28 mouse cellular contexts compared by ENCODE assay signal in genomic region chrX:20221486-20221885, GRCm38 (mm10).
A peak's percentile ranks its signal among the peaks of the same experiment; 100 is the strongest.
DNase-seq lines count a peak whose midpoint lies in the region; ATAC-seq lines count a peak whose summit lies in the region.
"Had no signal": no experiment of that assay in that cellular context is flagged by ENCODE, and none has a peak within 500 bp of the region (broad histone marks: within the 10 kb centered on the region; RNA-seq: fewer than 3 reads in every experiment).

No protein-coding gene starts in this region.

- H3K36me3 ChIP-seq in forebrain, embryonic 13.5 days (ENCODE audit: poor library complexity, severe bottlenecking), result no peaks in the 10 kb centered on the region
- H3K36me3 ChIP-seq: embryonic facial prominence, embryonic 10.5 days; embryonic facial prominence, embryonic 13.5 days; forebrain, embryonic 12.5 days; heart, embryonic 10.5 days; heart, embryonic 13.5 days had no signal

- 95% methylated on average over 2 of the region's 2 CpGs for WGBS in forebrain, embryonic 13.5 days

- H3K27me3 ChIP-seq in forebrain, embryonic 13.5 days, result no peaks in the 10 kb centered on the region
- H3K27me3 ChIP-seq: embryonic facial prominence, embryonic 13.5 days; forebrain, embryonic 12.5 days; heart, embryonic 13.5 days had no signal

- H3K4me2 ChIP-seq in forebrain, embryonic 13.5 days, result no peak overlapping the region
- H3K4me2 ChIP-seq: embryonic facial prominence, embryonic 13.5 days; forebrain, embryonic 12.5 days; heart, embryonic 13.5 days; hindbrain, embryonic 14.5 days had no signal

- ATAC-seq in common myeloid progenitor, adult 5-6 weeks (replicated peaks; ENCODE audit: low read depth, poor library complexity, severe bottlenecking), result peak; percentile 54; the same call in 1 of the 2 replicates
- peak; percentile 59 for ATAC-seq in megakaryocyte, adult 5-6 weeks (ENCODE audit: poor library complexity, severe bottlenecking)
- ATAC-seq in forebrain, embryonic 13.5 days, result no peak
- ATAC-seq: forebrain, embryonic 16.5 days; hindbrain, postnatal 0 days; inflammation-experienced regulatory T-cells, adult 6 months; intestine, embryonic 16.5 days had no signal

- H3K4me3 ChIP-seq in forebrain, embryonic 13.5 days, result no peak overlapping the region
- H3K4me3 ChIP-seq: embryonic facial prominence, embryonic 10.5 days; embryonic facial prominence, embryonic 13.5 days; erythroblast, embryonic 14.5 days; forebrain, embryonic 12.5 days; gastrocnemius, adult 2 months; heart, adult 2 months; heart, embryonic 10.5 days; heart, embryonic 13.5 days had no signal

- H3K9me3 ChIP-seq in forebrain, embryonic 13.5 days (replicated peaks), result no peaks in the 10 kb centered on the region
- H3K9me3 ChIP-seq: embryonic facial prominence, embryonic 10.5 days; embryonic facial prominence, embryonic 13.5 days; forebrain, embryonic 12.5 days; heart, embryonic 10.5 days; heart, embryonic 13.5 days had no signal

- DNase-seq in A20 (ENCODE audit: low read depth, low spot score), result peak; percentile 12
- DNase-seq in retina, postnatal 1 day, result no peak
- DNase-seq in cerebellum, adult 9-11 months, result no peak
- DNase-seq: adrenal gland, adult 2 months; adrenal gland, postnatal 14 days; cerebellum, adult 18-20 months; cerebellum, adult 9-10 months; cerebellum, postnatal 25 days; embryo, embryonic 11 days; gastrocnemius, adult 2 months; gastrocnemius, postnatal 14 days; heart, adult 2 months; heart, postnatal 14 days; heart, postnatal 4 days had no signal

- H3K27ac ChIP-seq in forebrain, embryonic 13.5 days, result no peak overlapping the region
- H3K27ac ChIP-seq: embryonic facial prominence, embryonic 10.5 days; embryonic facial prominence, embryonic 13.5 days; forebrain, embryonic 12.5 days; gastrocnemius, adult 2 months; heart, adult 2 months; heart, embryonic 10.5 days; heart, embryonic 13.5 days; hindbrain, embryonic 14.5 days; hindbrain, postnatal 0 days had no signal

- H3K4me1 ChIP-seq in forebrain, embryonic 13.5 days, result no peaks in the 10 kb centered on the region
- H3K4me1 ChIP-seq: embryonic facial prominence, embryonic 10.5 days; embryonic facial prominence, embryonic 13.5 days; forebrain, embryonic 12.5 days; heart, embryonic 10.5 days; heart, embryonic 13.5 days had no signal

- H3K9ac ChIP-seq in forebrain, embryonic 13.5 days, result no peak overlapping the region
- H3K9ac ChIP-seq: embryonic facial prominence, embryonic 13.5 days; forebrain, embryonic 12.5 days; heart, embryonic 13.5 days; hindbrain, embryonic 14.5 days had no signal
